Mouse (Mus musculus): ENCODE measurements around the gene Rai1.
A peak's percentile ranks its signal among the peaks of the same experiment; 100 is the strongest.

The Rai1 gene

GRCm38 (mm10) chr11:60222085-60222468, 117.3 kb downstream of the Rai1 start:
- DNase-seq, result no peak

GRCm38 (mm10) chr11:60222469-60223236, 117.8 kb downstream of the Rai1 start, which contains the start of gene Srebf1:
TSS of gene Srebf1 (minus strand) at chr11:60222581.
- peak; percentile 83 for DNase-seq

DNA sequence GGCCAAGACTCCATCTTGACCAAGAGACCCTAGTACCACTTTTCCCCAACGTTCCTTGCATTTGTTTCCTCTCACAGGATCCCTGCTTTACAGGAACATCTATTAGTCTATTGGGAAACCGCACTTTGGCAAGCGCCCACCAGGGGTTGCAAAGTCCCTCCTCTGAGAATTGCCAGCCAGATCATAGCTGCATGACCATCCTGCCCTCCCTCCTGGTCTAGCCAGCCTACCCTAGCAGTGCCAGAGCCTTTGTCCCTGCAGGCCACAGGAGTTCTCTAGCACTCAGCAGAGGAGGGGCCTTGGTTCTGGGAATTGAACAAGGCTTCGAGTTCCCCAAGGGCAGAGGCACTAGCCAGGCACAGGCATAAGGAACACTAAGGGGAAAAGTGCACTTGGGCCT, 119.9 kb downstream of the Rai1 start:
- DNase-seq, result peak; percentile 59

GRCm38 (mm10) chr11:60225874-60226273, 121.1 kb downstream of the Rai1 start:
- no peak for DNase-seq

- DNase-seq, result no peak
Observed at GRCm38 (mm10) chr11:60228525-60228924, 123.7 kb downstream of the Rai1 start.

DNA sequence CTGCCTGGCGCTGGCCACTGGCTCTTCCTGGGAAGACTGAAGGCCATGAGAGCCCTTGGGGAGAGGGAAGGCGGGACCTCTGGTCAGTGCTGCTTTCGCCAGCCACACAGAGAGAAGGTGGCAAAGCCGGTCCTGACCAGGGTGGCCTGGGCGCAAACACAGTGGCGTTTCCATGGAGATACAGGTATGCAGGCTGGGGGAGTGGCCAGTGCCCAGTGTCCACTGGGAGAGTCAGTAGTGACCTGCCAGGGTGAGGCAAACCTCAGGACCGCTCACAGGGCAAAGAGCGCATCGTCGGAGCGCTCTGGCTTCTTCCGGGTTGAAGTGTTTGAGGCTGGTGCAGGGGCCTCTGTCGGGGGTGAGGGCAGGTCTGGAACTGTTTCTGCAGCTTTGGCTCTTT, 125.0 kb downstream of the Rai1 start:
- no peak for DNase-seq

- DNase-seq, result peak; percentile 69
Observed at GRCm38 (mm10) chr11:60230512-60230911, 125.7 kb downstream of the Rai1 start.

GRCm38 (mm10) chr11:60231326-60231725, 126.5 kb downstream of the Rai1 start:
- DNase-seq, result no peak

DNA sequence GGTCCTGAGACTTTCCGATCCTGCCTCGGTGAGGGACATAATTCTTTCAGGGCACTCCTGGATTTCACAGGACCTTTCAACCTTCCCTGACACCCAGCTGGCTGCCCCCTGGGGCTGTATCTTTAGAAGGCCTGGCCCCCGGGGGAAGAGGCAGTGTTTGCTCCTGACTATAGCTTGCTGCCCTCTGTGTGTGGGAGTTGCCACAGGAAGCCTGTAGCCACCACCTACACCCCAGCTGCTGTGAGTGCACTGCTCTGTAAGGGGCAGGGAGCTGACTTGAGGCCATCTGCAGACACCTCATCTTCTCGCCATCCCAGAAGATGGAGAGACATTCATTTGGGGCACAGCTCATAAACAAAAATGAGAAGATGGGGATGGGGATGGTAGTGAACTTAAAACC, 127.1 kb downstream of the Rai1 start:
- peak; percentile 73 for DNase-seq

DNA sequence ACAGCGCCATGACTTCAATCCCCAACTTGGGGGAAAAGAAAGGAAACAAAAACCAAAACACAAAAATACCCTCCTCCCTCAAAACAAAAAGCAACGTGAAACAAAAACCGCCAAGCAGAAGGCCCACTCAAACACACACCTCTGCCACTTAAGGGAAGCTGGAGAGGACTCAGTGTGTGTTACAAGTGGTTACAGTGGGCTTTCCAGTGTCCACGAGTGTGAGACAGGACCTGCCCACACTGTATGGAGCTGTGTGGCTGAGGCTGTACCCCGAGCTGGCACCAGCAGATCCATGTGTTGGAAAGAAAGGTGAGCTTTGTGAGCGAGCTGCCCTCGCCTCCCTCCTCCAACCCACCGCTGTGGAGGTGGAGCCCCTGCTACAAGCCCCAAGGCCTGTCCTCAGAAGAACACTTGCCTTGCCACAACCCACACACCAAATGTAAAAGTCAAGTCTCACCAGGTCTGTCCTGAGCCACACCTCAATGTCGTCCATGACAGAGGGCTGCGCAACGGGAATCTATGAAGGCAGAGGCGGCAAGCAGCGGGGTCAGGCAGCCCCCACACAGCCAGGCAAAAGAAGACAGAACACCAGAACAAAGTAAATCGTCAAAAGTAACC, 127.7 kb downstream of the Rai1 start:
- peak; percentile 74 for DNase-seq

DNA sequence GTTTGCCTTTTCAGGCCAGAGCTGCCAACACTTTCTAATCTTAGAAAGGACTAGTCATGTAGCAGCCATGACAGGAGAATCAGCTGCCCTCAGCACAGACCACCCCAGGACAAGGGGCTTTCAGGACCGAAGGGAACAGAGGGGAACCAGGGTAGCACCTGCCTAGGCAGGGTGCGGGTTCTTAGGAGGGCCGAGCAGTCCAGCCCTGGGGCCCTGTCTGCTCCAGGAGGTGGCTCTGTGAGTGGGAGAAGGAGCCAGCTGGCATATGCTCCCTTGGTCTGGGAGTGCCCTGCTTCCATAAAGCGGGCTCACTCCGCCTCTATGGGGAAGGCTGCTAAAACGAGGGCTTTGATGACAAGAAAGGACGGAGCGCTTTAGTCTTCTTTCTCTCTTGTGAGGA, 128.4 kb downstream of the Rai1 start:
- no peak for DNase-seq

- peak; percentile 78 for DNase-seq
Observed at GRCm38 (mm10) chr11:60235351-60235750, 130.5 kb downstream of the Rai1 start.

DNA sequence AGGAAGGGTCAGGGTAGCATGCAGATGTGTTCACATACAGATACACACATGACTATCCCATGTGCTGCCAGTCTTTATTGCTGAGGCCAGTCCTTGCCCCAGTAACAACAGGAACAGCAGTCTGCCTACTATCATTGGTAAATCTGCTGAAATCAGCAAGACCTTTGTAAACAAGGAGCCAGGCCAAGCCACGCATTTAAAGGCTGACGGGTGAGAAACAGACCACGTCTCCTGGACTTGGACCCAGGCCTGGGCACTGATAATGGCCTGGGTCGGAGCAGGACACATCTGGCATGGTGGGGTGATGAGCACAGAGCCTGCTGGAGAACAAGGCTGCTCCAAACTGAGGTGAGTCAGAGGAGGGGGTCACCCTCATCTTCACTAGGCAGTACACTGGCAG, 135.7 kb downstream of the Rai1 start:
- DNase-seq, result no peak

GRCm38 (mm10) chr11:60244503-60245143, 139.8 kb downstream of the Rai1 start:
- no peak for DNase-seq

GRCm38 (mm10) chr11:60246077-60246476, 141.3 kb downstream of the Rai1 start:
- DNase-seq, result no peak

GRCm38 (mm10) chr11:60247753-60248550, 143.1 kb downstream of the Rai1 start:
- no peak for DNase-seq
